Mouse (Mus musculus) testis, adult 2 months (tissue): ENCODE results near the gene Dnajc5. TPM values are rescaled to one million over a fixed set of nuclear protein-coding genes. Genes with fewer than 3 reads are reported as not detected.
A peak's percentile ranks its signal among the peaks of the same experiment; 100 is the strongest.

ENCODE experiments used
- H3K27ac ChIP-seq: fragments of 200-500 bp; 2 replicates; pipeline ENCODE4 v1.5.1; 2012; ENCODE audit warnings: low read depth, low read length; ENCODE audit not compliant: control insufficient read depth, insufficient read depth
- H3K27me3 ChIP-seq: fragments of 200-500 bp; 2 replicates; pipeline ENCODE4 v1.6.1; 2012; ENCODE audit warnings: mild to moderate bottlenecking, low read length, moderate library complexity; ENCODE audit not compliant: control insufficient read depth, insufficient read depth
- H3K36me3 ChIP-seq: fragments of 200-500 bp; 2 replicates; pipeline ENCODE4 v1.6.1; 2012; ENCODE audit warnings: mild to moderate bottlenecking, low read length; ENCODE audit not compliant: control insufficient read depth, insufficient read depth
- H3K4me1 ChIP-seq: fragments of 200-500 bp; 2 replicates; pipeline ENCODE4 v1.6.1; 2012; ENCODE audit warnings: low read length; ENCODE audit not compliant: control insufficient read depth, insufficient read depth
- H3K4me3 ChIP-seq: fragments of 200-500 bp; 2 replicates; pipeline ENCODE4 v1.5.1; 2012; ENCODE audit warnings: low read depth, mild to moderate bottlenecking, low read length, moderate library complexity, mixed read lengths; ENCODE audit not compliant: control insufficient read depth
- CTCF ChIP-seq: fragments of 200-500 bp; IDR thresholded peaks from 2 replicates; pipeline ENCODE4 v1.5.1; 2012; ENCODE audit warnings: low read depth, mild to moderate bottlenecking, inconsistent platforms, low read length, moderate library complexity; ENCODE audit not compliant: control insufficient read depth, insufficient read depth, insufficient replicate concordance
- POLR2A ChIP-seq: fragments of 200-500 bp; IDR thresholded peaks from 2 replicates; pipeline ENCODE4 v1.6.1; 2012; ENCODE audit warnings: low read depth, mild to moderate bottlenecking, inconsistent platforms, low read length, moderate library complexity; ENCODE audit not compliant: control insufficient read depth
- polyA plus RNA-seq: library from polyadenylated mRNA; depleted of rRNA; stranded (reverse); fragments of >200 nt; gene quantifications from 2 replicates; pipeline ENCODE4 v1.2.3, GENCODE M21; 2012; rRNA removed

The Dnajc5 gene
- polyA plus RNA-seq, 1 experiment = 16.6 TPM

- no peak for TF ChIP-seq CTCF
- TF ChIP-seq POLR2A = no peak; the same call in 1 of the 2 replicates
These were observed 78.4 kb downstream of the Dnajc5 start, which contains the start of gene Samd10 for GRCm38 (mm10) chr2:181598454-181599351. Gene Samd10, minus strand, starts transcription at chr2:181599212.

GRCm38 (mm10) chr2:181600226-181600758, 80.0 kb downstream of the Dnajc5 start:
- H3K4me3 ChIP-seq = peak overlapping the region; percentile 90
- peak overlapping the region; percentile 80 for H3K27ac ChIP-seq
- H3K36me3 ChIP-seq = peaks cover 2% of the 10 kb centered on the region
- no peaks in the 10 kb centered on the region for H3K27me3 ChIP-seq
- peaks cover 21% of the 10 kb centered on the region for H3K4me1 ChIP-seq
- no peak for TF ChIP-seq POLR2A
- no peak for TF ChIP-seq CTCF

More at GRCm38 (mm10) chr2:181598454-181599351, 78.4 kb downstream of the Dnajc5 start, which contains the start of gene Samd10:
- Histone ChIP-seq H3K4me3 (peak within 1 kb of the TSS; percentile 80), H3K4me1 (peaks cover 21% of the 10 kb centered on the region), H3K27me3 (no peaks in the 10 kb centered on the region), H3K36me3 (peaks cover 2% of the 10 kb centered on the region), H3K27ac (peak within 1 kb of the TSS; percentile 86)

GRCm38 (mm10) chr2:181600828-181601750, 80.8 kb downstream of the Dnajc5 start:
- peaks cover 21% of the 10 kb centered on the region for H3K4me1 ChIP-seq
- H3K36me3 ChIP-seq = peaks cover 2% of the 10 kb centered on the region
- H3K27me3 ChIP-seq = no peaks in the 10 kb centered on the region
- TF ChIP-seq POLR2A (peak; percentile 93), CTCF (0 out of 2 replicates have a peak, but pooled peaks have one; percentile 16)
- peak overlapping the region; percentile 90 for H3K4me3 ChIP-seq
- H3K27ac ChIP-seq = peak overlapping the region; percentile 80

GRCm38 (mm10) chr2:181601751-181602145, 81.5 kb downstream of the Dnajc5 start:
- H3K36me3 ChIP-seq = no peaks in the 10 kb centered on the region
- TF ChIP-seq CTCF = no peak
- TF ChIP-seq POLR2A = no peak
- H3K4me3 ChIP-seq = peak overlapping the region; percentile 90
- no peaks in the 10 kb centered on the region for H3K27me3 ChIP-seq
- no peak overlapping the region for H3K27ac ChIP-seq
- H3K4me1 ChIP-seq = peaks cover 19% of the 10 kb centered on the region

GRCm38 (mm10) chr2:181602367-181602766, 82.1 kb downstream of the Dnajc5 start:
- Histone ChIP-seq H3K27me3 (no peaks in the 10 kb centered on the region), H3K27ac (no peak overlapping the region), H3K4me1 (peaks cover 19% of the 10 kb centered on the region), H3K36me3 (no peaks in the 10 kb centered on the region), H3K4me3 (no peak overlapping the region)
- TF ChIP-seq CTCF (no peak), POLR2A (no peak)

Other genes with a start within 250 kb of the Dnajc5 start
- 10.2 and 10.6 TPM in 2 replicates for gene Gmeb2, start 232.4 kb upstream of the Dnajc5 start, polyA plus RNA-seq
- not detected in 2 replicates for gene Stmn3, start 206.0 kb upstream of the Dnajc5 start, polyA plus RNA-seq
- gene Rtel1, start 200.7 kb upstream of the Dnajc5 start, polyA plus RNA-seq = 71.8 and 75.1 TPM in 2 replicates
- gene Zgpat, start 155.6 kb upstream of the Dnajc5 start, polyA plus RNA-seq = 15.8 and 16.1 TPM in 2 replicates
- 35.9 and 43.2 TPM in 2 replicates for gene Arfrp1, start 155.1 kb upstream of the Dnajc5 start, polyA plus RNA-seq
- 13.9 and 14.6 TPM in 2 replicates for gene Lime1, start 140.4 kb upstream of the Dnajc5 start, polyA plus RNA-seq
- gene Zbtb46, start 61.1 kb upstream of the Dnajc5 start, polyA plus RNA-seq = 8.3 and 10.1 TPM in 2 replicates
- 141 and 146 TPM in 2 replicates for gene Abhd16b, start 27.3 kb upstream of the Dnajc5 start, polyA plus RNA-seq
- 17.4 and 17.5 TPM in 2 replicates for gene Tpd52l2, start 23.3 kb upstream of the Dnajc5 start, polyA plus RNA-seq
- 44.4 and 44.5 TPM in 2 replicates for gene Uckl1, start 64.4 kb downstream of the Dnajc5 start, polyA plus RNA-seq
- 19.5 and 20.1 TPM in 2 replicates for gene Prpf6, start 71.4 kb downstream of the Dnajc5 start, polyA plus RNA-seq
- 83.2 and 90.6 TPM in 2 replicates for gene Zfp512b, start 72.3 kb downstream of the Dnajc5 start, polyA plus RNA-seq
- 61.7 and 61.8 TPM in 2 replicates for gene Samd10, start 78.7 kb downstream of the Dnajc5 start, polyA plus RNA-seq
- 0.16 TPM in 1 of 2 replicates, not detected in the other for gene Gm29797, start 136.5 kb downstream of the Dnajc5 start, polyA plus RNA-seq
- gene Sox18, start 151.2 kb downstream of the Dnajc5 start, polyA plus RNA-seq = 5.0 and 5.5 TPM in 2 replicates
- 577 and 632 TPM in 2 replicates for gene Tcea2, start 159.8 kb downstream of the Dnajc5 start, polyA plus RNA-seq
- gene Rgs19, start 173.5 kb downstream of the Dnajc5 start, polyA plus RNA-seq = 25.7 and 28.2 TPM in 2 replicates
- 409 and 417 TPM in 2 replicates for gene Lkaaear1, start 178.0 kb downstream of the Dnajc5 start, polyA plus RNA-seq
- gene Oprl1, start 194.5 kb downstream of the Dnajc5 start, polyA plus RNA-seq = 5.4 and 5.9 TPM in 2 replicates
- 2.9 and 5.3 TPM in 2 replicates for gene Myt1, start 242.8 kb downstream of the Dnajc5 start, polyA plus RNA-seq